Mouse (Mus musculus): Measurements from ENCODE around the gene Phlda2. TPM values are rescaled to one million over a fixed set of nuclear protein-coding genes. Genes with fewer than 3 reads are reported as not detected.
A peak's percentile ranks its signal among the peaks of the same experiment; 100 is the strongest.

Gene Phlda2
- polyA plus RNA-seq, 1 experiment from 2014 or later, result 0.47 TPM

DNA sequence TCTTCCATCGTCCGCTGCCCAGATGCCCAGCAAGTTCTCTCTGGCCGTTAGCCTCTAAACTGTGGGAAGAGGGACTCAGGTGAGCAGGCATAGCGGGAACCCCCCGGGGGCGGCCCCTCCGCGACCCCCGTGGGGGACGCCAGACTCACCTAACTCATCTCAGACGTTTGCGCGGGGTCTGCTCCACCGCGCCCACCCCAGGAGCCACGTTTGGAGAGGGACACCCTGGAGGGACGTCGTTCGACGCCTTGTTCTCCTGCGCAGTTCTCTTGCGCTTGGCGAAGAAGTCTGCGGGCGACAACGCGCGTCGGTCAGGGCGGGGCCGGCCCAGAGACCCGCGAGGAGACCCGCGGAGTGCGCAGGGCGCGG lies 44.0 kb downstream of the Phlda2 start:
- peak overlapping the region; percentile 49 for H3K9ac ChIP-seq (replicated peaks)
- peak overlapping the region; percentile 46 for H3K4me3 ChIP-seq
- H3K27me3 ChIP-seq, result peaks cover 25% of the 10 kb centered on the region
- peak overlapping the region; percentile 51 for H3K4me2 ChIP-seq (replicated peaks)
- no peak overlapping the region for H3K27ac ChIP-seq (replicated peaks)
- 16% methylated on average over 34 of the region's 38 CpGs for WGBS
- ATAC-seq (replicated peaks), result no peak
- no peaks in the 10 kb centered on the region; the same call in 1 of the 2 replicates for H3K4me1 ChIP-seq
- H3K36me3 ChIP-seq, result no peaks in the 10 kb centered on the region
- no peaks in the 10 kb centered on the region for H3K9me3 ChIP-seq

Other genes starting within 250 kb of the Phlda2 start
- gene Cdkn1c, start 42.1 kb downstream of the Phlda2 start, polyA plus RNA-seq (2015; fragmentation: Nextera tagmentation; extraction: Ambion mirVana), result 139 and 142 TPM in 2 replicates
- 0.29 and 0.68 TPM in 2 replicates for gene Slc22a18, start 29.4 kb downstream of the Phlda2 start, polyA plus RNA-seq (2015; fragmentation: Nextera tagmentation; extraction: Ambion mirVana)
- gene Nap1l4, start 46.0 kb upstream of the Phlda2 start, polyA plus RNA-seq (2015; fragmentation: Nextera tagmentation; extraction: Ambion mirVana), result 347 and 356 TPM in 2 replicates
- gene Cars, start 96.9 kb upstream of the Phlda2 start, polyA plus RNA-seq (2015; fragmentation: Nextera tagmentation; extraction: Ambion mirVana), result 70.1 and 73.0 TPM in 2 replicates
- 0.10 and 0.19 TPM in 2 replicates for gene Tnfrsf26, start 125.6 kb upstream of the Phlda2 start, polyA plus RNA-seq (2015; fragmentation: Nextera tagmentation; extraction: Ambion mirVana)
- 4.0 and 5.3 TPM in 2 replicates for gene Tnfrsf22, start 146.5 kb upstream of the Phlda2 start, polyA plus RNA-seq (2015; fragmentation: Nextera tagmentation; extraction: Ambion mirVana)
- gene Tnfrsf23, start 182.7 kb upstream of the Phlda2 start, polyA plus RNA-seq (2015; fragmentation: Nextera tagmentation; extraction: Ambion mirVana), result 0.45 and 0.66 TPM in 2 replicates

Data from forebrain, embryonic 15.5 days (tissue).